Mouse (Mus musculus) embryonic facial prominence, embryonic 11.5 days (tissue): ENCODE results near the gene Slc38a8. TPM values are rescaled to one million over a fixed set of nuclear protein-coding genes. Genes with fewer than 3 reads are reported as not detected.

Source experiments
- ATAC-seq: fragments of 200-750 bp; cut with Nextera tagmentation; replicated peaks from 2 replicates; pipeline ENCODE4 v1.8.0; 2017; ENCODE audit warnings: low read depth; ENCODE audit not compliant: insufficient number of reproducible peaks, low FRiP score, low TSS enrichment
- DNase-seq: peaks from one replicate; pipeline ENCODE4 v3.0.0-alpha.2; 2015; ENCODE audit warnings: low spot score
- H3K27ac ChIP-seq: fragments of 300-500 bp; sonication (generic); replicated peaks from 2 replicates; pipeline ENCODE4 v1.5.1; 2014; ENCODE audit warnings: mild to moderate bottlenecking, low read depth, low read length, control low read depth
- H3K27me3 ChIP-seq: fragments of 300-500 bp; sonication (generic); 2 replicates; pipeline ENCODE4 v1.6.1; 2014; ENCODE audit warnings: mild to moderate bottlenecking, low read length, moderate library complexity, mixed read lengths; ENCODE audit not compliant: control insufficient read depth, insufficient read depth
- H3K36me3 ChIP-seq: fragments of 300-500 bp; sonication (generic); replicated peaks from 2 replicates; pipeline ENCODE4 v1.6.1; 2014; ENCODE audit warnings: low read depth, mild to moderate bottlenecking, low read length, moderate library complexity, mixed read lengths; ENCODE audit not compliant: control insufficient read depth, insufficient read depth
- H3K4me1 ChIP-seq: fragments of 300-500 bp; sonication (generic); 2 replicates; pipeline ENCODE4 v1.6.1; 2014; ENCODE audit warnings: low read length, mixed read lengths; ENCODE audit not compliant: control insufficient read depth, insufficient read depth
- H3K4me2 ChIP-seq: fragments of 300-500 bp; sonication (generic); 2 replicates; pipeline ENCODE4 v1.6.1; 2014; ENCODE audit warnings: low read depth, mild to moderate bottlenecking, control low read depth, low read length, moderate library complexity
- H3K4me3 ChIP-seq: fragments of 300-500 bp; sonication (generic); 2 replicates; pipeline ENCODE4 v1.5.1; 2014; ENCODE audit warnings: low read depth, low read length, control low read depth
- H3K9ac ChIP-seq: fragments of 300-500 bp; sonication (generic); replicated peaks from 2 replicates; pipeline ENCODE4 v1.6.1; 2014; ENCODE audit warnings: mild to moderate bottlenecking, control low read depth, low read length
- H3K9me3 ChIP-seq: fragments of 300-500 bp; sonication (generic); replicated peaks from 2 replicates; pipeline ENCODE4 v1.6.1; 2016; ENCODE audit warnings: mild to moderate bottlenecking, low read length, inconsistent platforms, mixed read lengths; ENCODE audit not compliant: control insufficient read depth
- WGBS: fragments of 180-500 bp; shearing (Covaris S2); extraction: QIAGEN DNeasy Blood & Tissue Kit; methylation state at CpG from one replicate; pipeline ENCODE4 v1.1.7; 2014; 5-methylcytosine and 5-hydroxymethylcytosine counted together
- polyA plus RNA-seq: library from polyadenylated mRNA; unstranded; fragments of >200 nt; fragmentation: Nextera tagmentation; extraction: Ambion mirVana; gene quantifications from 2 replicates; pipeline ENCODE4 v1.2.1, GENCODE M21; 2014

The Slc38a8 gene
- 1.8 and 4.7 TPM in 2 replicates for polyA plus RNA-seq

GRCm38 (mm10) chr8:119501598-119501997 lies at the start of gene Slc38a8:
Gene Slc38a8 (minus strand): TSS chr8:119501698.
- 27% methylated on average over 5 of the region's 5 CpGs for WGBS
- H3K27me3 ChIP-seq = no peaks in the 10 kb centered on the region
- peaks cover 2% of the 10 kb centered on the region; the same call in 1 of the 2 replicates for H3K4me1 ChIP-seq

GRCm38 (mm10) chr8:119548560-119549113 lies 47.1 kb upstream of the Slc38a8 start:
- Histone ChIP-seq H3K9me3 (no peaks in the 10 kb centered on the region), H3K27ac (no peak overlapping the region), H3K9ac (no peak overlapping the region), H3K36me3 (peaks cover 3% of the 10 kb centered on the region; the same call in 1 of the 2 replicates), H3K4me3 (no peak overlapping the region), H3K27me3 (no peaks in the 10 kb centered on the region), H3K4me1 (no peaks in the 10 kb centered on the region), H3K4me2 (no peak overlapping the region)
- no peak for ATAC-seq
- DNase-seq = no peak
- WGBS = 80% methylated on average over 7 of the region's 7 CpGs

More at GRCm38 (mm10) chr8:119501598-119501997, at the start of gene Slc38a8:
- no peaks in the 10 kb centered on the region for H3K36me3 ChIP-seq
- no peak within 1 kb of the TSS for H3K4me3 ChIP-seq
- ATAC-seq = no peak
- no peak within 1 kb of the TSS for H3K4me2 ChIP-seq
- no peak within 1 kb of the TSS for H3K9ac ChIP-seq
- H3K27ac ChIP-seq = no peak within 1 kb of the TSS
- DNase-seq = no peak
- H3K9me3 ChIP-seq = no peaks in the 10 kb centered on the region

- DNase-seq = no peak
- 73% methylated on average over 18 of the region's 18 CpGs for WGBS
- peaks cover 6% of the 10 kb centered on the region for H3K36me3 ChIP-seq
Observed at GRCm38 (mm10) chr8:119547019-119547691, 45.7 kb upstream of the Slc38a8 start.

GRCm38 (mm10) chr8:119545791-119546190 lies 44.3 kb upstream of the Slc38a8 start:
- no peak overlapping the region for H3K4me2 ChIP-seq
- H3K4me3 ChIP-seq = no peak overlapping the region
- ATAC-seq (no peak), DNase-seq (no peak)
- no peak overlapping the region for H3K27ac ChIP-seq
- H3K27me3 ChIP-seq = no peaks in the 10 kb centered on the region
- H3K9me3 ChIP-seq = no peaks in the 10 kb centered on the region
- 88% methylated on average over 6 of the region's 6 CpGs for WGBS
- no peak overlapping the region for H3K9ac ChIP-seq
- H3K36me3 ChIP-seq = peaks cover 6% of the 10 kb centered on the region
- H3K4me1 ChIP-seq = no peaks in the 10 kb centered on the region

More at GRCm38 (mm10) chr8:119547019-119547691, 45.7 kb upstream of the Slc38a8 start:
- Histone ChIP-seq H3K9ac (no peak overlapping the region), H3K4me3 (no peak overlapping the region), H3K27me3 (no peaks in the 10 kb centered on the region), H3K4me2 (no peak overlapping the region), H3K27ac (no peak overlapping the region), H3K4me1 (no peaks in the 10 kb centered on the region), H3K9me3 (no peaks in the 10 kb centered on the region)
- no peak for ATAC-seq

GRCm38 (mm10) chr8:119545180-119545579 lies 43.7 kb upstream of the Slc38a8 start:
- 77% methylated on average over 6 of the region's 6 CpGs for WGBS
- H3K27me3 ChIP-seq = no peaks in the 10 kb centered on the region
- peaks cover 6% of the 10 kb centered on the region for H3K36me3 ChIP-seq

GRCm38 (mm10) chr8:119544606-119545005 lies 43.1 kb upstream of the Slc38a8 start:
- Histone ChIP-seq H3K4me3 (no peak overlapping the region), H3K4me1 (no peaks in the 10 kb centered on the region), H3K9me3 (no peaks in the 10 kb centered on the region), H3K9ac (no peak overlapping the region), H3K36me3 (peaks cover 9% of the 10 kb centered on the region), H3K27me3 (no peaks in the 10 kb centered on the region), H3K4me2 (no peak overlapping the region), H3K27ac (no peak overlapping the region)
- WGBS = 83% methylated on average over 3 of the region's 3 CpGs
- ATAC-seq = no peak
- DNase-seq = no peak

More at GRCm38 (mm10) chr8:119545180-119545579, 43.7 kb upstream of the Slc38a8 start:
- H3K4me1 ChIP-seq = no peaks in the 10 kb centered on the region
- DNase-seq (no peak), ATAC-seq (no peak)
- no peak overlapping the region for H3K27ac ChIP-seq
- no peaks in the 10 kb centered on the region for H3K9me3 ChIP-seq
- no peak overlapping the region for H3K4me2 ChIP-seq
- H3K9ac ChIP-seq = no peak overlapping the region
- no peak overlapping the region for H3K4me3 ChIP-seq

- ATAC-seq = no peak
- WGBS = 93% methylated on average over 9 of the region's 9 CpGs
- no peak for DNase-seq
- Histone ChIP-seq H3K27me3 (no peaks in the 10 kb centered on the region), H3K9me3 (no peaks in the 10 kb centered on the region), H3K27ac (no peak overlapping the region), H3K9ac (no peak overlapping the region), H3K4me3 (no peak overlapping the region), H3K4me1 (no peaks in the 10 kb centered on the region), H3K36me3 (peaks cover 12% of the 10 kb centered on the region), H3K4me2 (no peak overlapping the region)
Observed at GRCm38 (mm10) chr8:119531973-119532372, 30.5 kb upstream of the Slc38a8 start.

- WGBS = 93% methylated on average over 3 of the region's 3 CpGs
- Histone ChIP-seq H3K9ac (no peak overlapping the region), H3K4me1 (no peaks in the 10 kb centered on the region), H3K36me3 (peaks cover 12% of the 10 kb centered on the region), H3K4me2 (no peak overlapping the region), H3K27me3 (no peaks in the 10 kb centered on the region), H3K9me3 (no peaks in the 10 kb centered on the region), H3K4me3 (no peak overlapping the region), H3K27ac (no peak overlapping the region)
- ATAC-seq (no peak), DNase-seq (no peak)
Observed at GRCm38 (mm10) chr8:119531397-119531796, 29.9 kb upstream of the Slc38a8 start.
